Mouse (Mus musculus) hindbrain, embryonic 13.5 days (tissue): ENCODE measurements at regions not wholly inside any gene's neighbourhood (a gene's known extent, or its start where the extent isn't known, plus 50 kb on each side); places are given as distances from the start of the nearest gene placed in this dataset.
A peak's percentile ranks its signal among the peaks of the same experiment; 100 is the strongest.

Experiments used
- ATAC-seq: fragments of 200-750 bp; cut with Nextera tagmentation; 2 replicates; pipeline ENCODE4 v1.8.0; 2017; ENCODE audit warnings: moderate TSS enrichment; ENCODE audit not compliant: low FRiP score
- H3K27ac ChIP-seq: fragments of 300-500 bp; sonication (generic); 2 replicates; pipeline ENCODE4 v1.5.1; 2015; ENCODE audit warnings: inconsistent platforms, mild to moderate bottlenecking, moderate library complexity
- H3K27me3 ChIP-seq: fragments of 300-500 bp; sonication (generic); 2 replicates; pipeline ENCODE4 v1.6.1; 2015; ENCODE audit warnings: mild to moderate bottlenecking, inconsistent platforms
- H3K36me3 ChIP-seq: fragments of 300-500 bp; sonication (generic); 2 replicates; pipeline ENCODE4 v1.6.1; 2015; ENCODE audit warnings: mild to moderate bottlenecking, inconsistent platforms
- H3K4me1 ChIP-seq: fragments of 300-500 bp; sonication (generic); replicated peaks from 2 replicates; pipeline ENCODE4 v1.6.1; 2015; ENCODE audit warnings: inconsistent platforms
- H3K4me2 ChIP-seq: fragments of 300-500 bp; sonication (generic); 2 replicates; pipeline ENCODE4 v1.6.1; 2015; ENCODE audit warnings: inconsistent platforms, mild to moderate bottlenecking, moderate library complexity
- H3K4me3 ChIP-seq: fragments of 300-500 bp; sonication (generic); 2 replicates; pipeline ENCODE4 v1.5.1; 2015; ENCODE audit warnings: mild to moderate bottlenecking, inconsistent platforms
- H3K9ac ChIP-seq: fragments of 300-500 bp; sonication (generic); 2 replicates; pipeline ENCODE4 v1.6.1; 2015; ENCODE audit warnings: mild to moderate bottlenecking, inconsistent platforms
- H3K9me3 ChIP-seq: fragments of 300-500 bp; sonication (generic); 2 replicates; pipeline ENCODE4 v1.6.1; 2016; ENCODE audit warnings: inconsistent platforms
- WGBS: fragments of 180-500 bp; shearing (Covaris S2); methylation state at CpG from one replicate; pipeline ENCODE4 v1.1.7; 2015; 5-methylcytosine and 5-hydroxymethylcytosine counted together

DNA sequence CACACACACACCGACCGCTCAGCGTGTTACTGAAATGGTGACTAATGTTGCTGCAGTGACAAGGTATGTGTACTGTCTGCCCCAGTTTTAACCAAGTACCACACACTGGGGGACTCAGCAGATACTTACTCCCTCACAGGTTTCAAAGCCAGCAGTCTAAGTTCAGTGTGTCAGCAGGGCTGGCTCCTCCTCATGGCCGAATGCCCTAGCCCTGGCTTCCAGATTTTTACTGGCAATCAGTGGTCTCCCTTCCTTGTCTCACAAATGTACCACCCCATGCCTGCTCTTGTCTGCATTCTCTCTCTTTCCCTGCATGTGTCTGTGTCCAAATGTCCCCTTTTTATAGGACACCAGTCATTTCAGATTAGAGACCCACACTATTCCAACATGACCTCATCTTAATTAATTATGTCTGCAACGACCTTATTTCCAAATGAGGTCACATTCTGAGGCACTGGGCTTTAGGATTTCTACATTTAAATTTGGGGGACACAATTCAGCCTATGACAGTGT is 114.7 kb downstream of the Uri1 start:
- H3K4me2 ChIP-seq = no peak overlapping the region
- no peaks in the 10 kb centered on the region for H3K9me3 ChIP-seq
- no peak for ATAC-seq
- 82% methylated on average over 5 of the region's 5 CpGs for WGBS
- no peak overlapping the region for H3K27ac ChIP-seq
- no peaks in the 10 kb centered on the region for H3K27me3 ChIP-seq
- no peak overlapping the region for H3K9ac ChIP-seq
- peaks cover 25% of the 10 kb centered on the region for H3K4me1 ChIP-seq
- H3K36me3 ChIP-seq = no peaks in the 10 kb centered on the region
- no peak overlapping the region for H3K4me3 ChIP-seq

DNA sequence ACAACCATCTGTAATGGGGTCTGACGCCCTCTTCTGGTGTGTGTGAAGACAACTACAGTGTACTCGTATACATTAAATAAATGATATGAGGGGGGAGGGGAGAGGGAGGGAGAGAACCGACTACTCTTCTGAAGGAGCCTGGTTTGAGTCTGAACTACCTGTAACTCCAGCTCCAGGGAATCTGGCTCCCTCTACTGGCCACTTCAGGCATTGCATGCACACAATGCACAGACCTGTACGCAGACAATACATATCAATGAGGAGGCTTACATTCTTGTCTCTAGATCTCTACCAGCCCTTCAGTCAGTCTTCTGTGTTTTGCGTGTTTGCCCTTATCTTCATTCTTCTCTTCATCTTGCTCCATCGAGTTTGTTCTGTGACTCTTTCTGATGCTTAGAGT is 120.4 kb upstream of the Zfp536 start:
- no peak overlapping the region for H3K9ac ChIP-seq
- no peaks in the 10 kb centered on the region for H3K27me3 ChIP-seq
- 82% methylated on average over 6 of the region's 6 CpGs for WGBS
- H3K4me1 ChIP-seq = no peaks in the 10 kb centered on the region
- no peaks in the 10 kb centered on the region for H3K36me3 ChIP-seq
- no peak overlapping the region for H3K27ac ChIP-seq
- no peak for ATAC-seq
- H3K9me3 ChIP-seq = no peaks in the 10 kb centered on the region
- no peak overlapping the region for H3K4me3 ChIP-seq
- H3K4me2 ChIP-seq = no peak overlapping the region

DNA sequence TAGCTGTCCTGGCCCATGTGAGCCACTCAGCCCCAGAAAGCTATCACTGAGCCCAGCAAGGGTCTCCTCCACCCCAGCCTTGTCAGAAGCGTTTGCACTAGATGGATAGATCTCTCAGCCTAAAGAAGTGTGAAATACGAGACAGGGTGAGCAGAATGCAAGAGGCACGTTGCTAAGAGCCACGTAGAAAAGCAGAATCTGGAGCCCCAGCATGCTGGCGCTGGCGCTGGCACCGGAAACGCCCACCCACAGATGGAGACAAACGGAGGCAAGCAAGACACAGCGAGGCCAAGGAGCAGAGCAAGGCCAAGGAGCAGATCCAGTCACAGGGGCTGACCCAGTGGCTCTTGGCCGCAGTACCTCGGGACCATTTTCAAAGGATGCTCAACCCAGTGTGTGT is 100.9 kb upstream of the Zfp536 start:
- Histone ChIP-seq H3K4me1 (peaks cover 5% of the 10 kb centered on the region; the same call in 1 of the 2 replicates), H3K4me3 (no peak overlapping the region), H3K27me3 (no peaks in the 10 kb centered on the region), H3K36me3 (no peaks in the 10 kb centered on the region), H3K9ac (no peak overlapping the region), H3K4me2 (no peak overlapping the region), H3K9me3 (no peaks in the 10 kb centered on the region), H3K27ac (no peak overlapping the region)
- no peak for ATAC-seq
- WGBS = 60% methylated on average over 12 of the region's 12 CpGs

DNA sequence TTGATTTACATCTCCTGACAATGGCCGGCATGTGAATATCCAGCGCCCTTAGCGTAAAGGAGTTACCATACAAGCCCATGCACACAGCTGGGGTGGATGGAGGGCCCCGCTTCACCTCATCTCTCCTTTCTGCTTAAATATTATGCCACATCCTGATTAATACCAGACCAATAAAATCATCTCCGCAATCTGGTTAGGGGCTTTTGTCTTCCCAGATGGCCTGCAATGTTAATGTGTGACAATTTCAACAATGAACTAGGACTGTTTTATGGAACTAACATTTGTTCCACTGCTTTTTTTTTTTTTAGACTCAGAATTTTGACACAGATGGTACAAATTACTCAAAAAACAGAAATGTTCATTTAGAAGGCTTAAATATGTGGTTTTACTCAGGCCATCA is 97.5 kb upstream of the Zfp536 start:
- no peak overlapping the region for H3K9ac ChIP-seq
- ATAC-seq = no peak
- peaks cover 5% of the 10 kb centered on the region; the same call in 1 of the 2 replicates for H3K4me1 ChIP-seq
- no peak overlapping the region for H3K4me2 ChIP-seq
- H3K36me3 ChIP-seq = no peaks in the 10 kb centered on the region
- no peak overlapping the region for H3K27ac ChIP-seq
- H3K9me3 ChIP-seq = no peaks in the 10 kb centered on the region
- H3K4me3 ChIP-seq = no peak overlapping the region
- H3K27me3 ChIP-seq = no peaks in the 10 kb centered on the region
- 62% methylated on average over 5 of the region's 5 CpGs for WGBS

DNA sequence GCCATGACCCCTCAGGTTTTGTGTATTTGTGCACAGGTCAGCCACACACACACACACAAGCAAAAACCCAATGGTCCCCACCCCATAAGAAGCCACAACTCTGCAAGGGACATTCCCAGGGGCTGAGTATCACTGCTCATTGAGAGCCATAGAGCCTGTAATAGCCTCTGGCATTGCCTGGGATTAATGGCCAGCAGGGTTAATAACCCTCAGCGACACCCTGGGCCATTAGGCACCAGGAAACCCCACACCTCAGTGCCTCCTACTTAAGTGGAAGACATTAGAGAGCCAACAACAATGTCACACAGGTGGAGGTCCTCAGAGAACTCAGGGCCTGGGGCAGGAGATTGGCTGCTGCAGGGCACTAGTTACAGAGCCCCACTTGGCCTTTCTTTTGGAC is 93.0 kb upstream of the Zfp536 start:
- 39% methylated on average over 1 of the region's 1 CpGs for WGBS
- no peak overlapping the region for H3K27ac ChIP-seq
- no peaks in the 10 kb centered on the region for H3K27me3 ChIP-seq
- H3K9ac ChIP-seq = no peak overlapping the region
- no peaks in the 10 kb centered on the region for H3K36me3 ChIP-seq
- H3K4me2 ChIP-seq = no peak overlapping the region
- no peak overlapping the region for H3K4me3 ChIP-seq
- no peaks in the 10 kb centered on the region for H3K9me3 ChIP-seq
- ATAC-seq = no peak
- peaks cover 5% of the 10 kb centered on the region; the same call in 1 of the 2 replicates for H3K4me1 ChIP-seq

DNA sequence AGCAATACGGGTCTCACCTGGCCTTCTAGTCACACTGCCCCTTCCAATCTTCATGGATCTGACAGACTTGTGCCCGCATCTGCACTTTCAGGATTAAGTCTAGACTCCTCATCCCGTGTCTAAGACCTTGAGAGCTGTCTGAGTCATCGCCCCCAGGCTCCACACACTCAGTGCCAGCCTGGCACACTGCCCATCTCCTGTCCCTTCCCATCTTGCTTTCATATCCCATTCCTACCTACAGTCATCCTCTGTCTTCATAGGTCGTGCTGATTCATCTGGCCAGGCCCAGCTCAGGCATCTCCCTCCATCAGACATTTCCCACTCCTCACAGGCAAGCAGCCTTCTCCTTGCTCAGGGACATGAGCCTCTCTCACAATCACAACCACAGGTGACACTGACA is 78.0 kb upstream of the Zfp536 start:
- H3K4me3 ChIP-seq = no peak overlapping the region
- no peak overlapping the region for H3K27ac ChIP-seq
- no peaks in the 10 kb centered on the region for H3K9me3 ChIP-seq
- H3K36me3 ChIP-seq = no peaks in the 10 kb centered on the region
- H3K9ac ChIP-seq = no peak overlapping the region
- no peak overlapping the region for H3K4me2 ChIP-seq
- no peaks in the 10 kb centered on the region for H3K4me1 ChIP-seq
- no peak for ATAC-seq
- no peaks in the 10 kb centered on the region for H3K27me3 ChIP-seq
- WGBS = 92% methylated on average over 5 of the region's 5 CpGs

DNA sequence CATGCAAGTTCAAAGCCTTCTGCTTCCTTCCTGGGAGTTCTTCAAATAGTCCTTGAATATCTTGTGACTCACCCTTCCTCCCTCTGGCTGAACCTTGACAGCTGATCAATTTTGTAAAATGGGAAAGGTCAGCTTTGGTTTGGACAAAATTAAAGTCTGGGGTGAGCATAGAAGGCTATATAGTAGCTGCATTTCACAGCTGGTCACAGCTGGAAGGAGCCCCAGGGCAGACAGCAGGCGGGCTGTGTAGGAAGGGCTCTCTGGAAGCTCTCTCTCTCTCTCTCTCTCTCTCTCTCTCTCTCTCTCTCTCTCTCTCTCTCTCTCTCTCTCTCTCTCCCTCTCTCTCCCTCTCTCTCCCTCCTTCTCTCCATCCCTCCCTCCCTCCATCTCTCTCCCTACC is 71.8 kb upstream of the Zfp536 start:
- H3K27me3 ChIP-seq = no peaks in the 10 kb centered on the region
- ATAC-seq = no peak
- H3K27ac ChIP-seq = no peak overlapping the region
- H3K4me2 ChIP-seq = no peak overlapping the region
- no peak overlapping the region for H3K9ac ChIP-seq
- H3K36me3 ChIP-seq = no peaks in the 10 kb centered on the region
- WGBS = 38% methylated on average over 1 of the region's 1 CpGs
- peaks cover 15% of the 10 kb centered on the region for H3K4me1 ChIP-seq
- no peak overlapping the region for H3K4me3 ChIP-seq
- H3K9me3 ChIP-seq = no peaks in the 10 kb centered on the region

DNA sequence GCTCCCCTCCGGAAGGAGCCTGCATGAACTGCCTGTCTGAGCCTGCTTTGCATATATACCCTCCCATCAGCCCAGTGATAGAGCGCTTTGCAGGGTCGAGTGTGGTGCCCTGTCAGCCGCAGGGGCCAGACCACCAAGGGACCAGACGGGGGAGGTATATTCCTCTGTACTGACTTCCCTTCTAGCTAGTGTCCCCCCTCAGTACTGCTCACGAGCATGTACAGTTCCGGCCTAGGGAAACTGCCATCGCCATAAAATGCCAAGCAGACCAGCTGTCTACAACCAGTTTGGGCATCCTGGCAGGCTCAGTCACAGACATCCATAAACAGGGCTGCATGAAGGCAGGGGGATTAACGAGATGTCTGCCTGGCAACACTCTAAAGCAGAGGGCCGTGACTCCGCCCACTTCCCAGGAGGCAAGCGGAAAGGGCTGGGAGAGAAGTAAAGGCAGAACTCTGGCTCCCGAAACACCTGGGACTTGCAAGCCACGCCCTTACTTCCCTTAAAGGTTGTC is 68.6 kb upstream of the Zfp536 start:
- 3% methylated on average over 14 of the region's 14 CpGs for WGBS

DNA sequence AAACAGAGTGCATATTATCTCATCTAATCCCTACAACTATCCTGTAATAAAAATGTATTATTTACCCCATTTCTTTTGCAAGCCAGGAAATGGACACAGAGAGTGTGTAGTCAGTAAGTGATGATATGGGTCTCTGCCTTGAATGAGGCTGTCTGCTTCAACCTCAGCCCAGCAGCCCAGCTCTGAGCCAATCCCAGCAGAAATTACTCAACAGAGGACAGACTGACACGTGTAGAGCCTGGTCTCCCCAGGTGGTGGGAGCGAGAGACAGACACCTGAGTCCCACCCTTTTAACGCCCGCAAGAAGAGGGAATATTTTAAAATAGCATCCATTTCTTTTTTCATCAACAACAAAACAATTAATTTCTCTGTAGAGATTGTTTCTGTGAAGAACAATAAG is 68.1 kb upstream of the Zfp536 start:
- peak overlapping the region; percentile 54 for H3K4me2 ChIP-seq
- peaks cover 15% of the 10 kb centered on the region for H3K4me1 ChIP-seq
- no peaks in the 10 kb centered on the region for H3K9me3 ChIP-seq
- H3K9ac ChIP-seq = peak overlapping the region; percentile 61; the same call in 1 of the 2 replicates
- no peaks in the 10 kb centered on the region for H3K36me3 ChIP-seq
- 23% methylated on average over 4 of the region's 4 CpGs for WGBS
- peak overlapping the region; percentile 28 for H3K4me3 ChIP-seq
- ATAC-seq = no peak
- H3K27me3 ChIP-seq = no peaks in the 10 kb centered on the region
- peak overlapping the region; percentile 79 for H3K27ac ChIP-seq

More for the DNA sequence above, 68.6 kb upstream of the Zfp536 start:
- H3K4me2 ChIP-seq = peak overlapping the region; percentile 54
- H3K9ac ChIP-seq = peak overlapping the region; percentile 61
- ATAC-seq = peak; percentile 79
- no peaks in the 10 kb centered on the region for H3K27me3 ChIP-seq
- H3K4me1 ChIP-seq = peaks cover 15% of the 10 kb centered on the region
- H3K4me3 ChIP-seq = peak overlapping the region; percentile 28
- no peaks in the 10 kb centered on the region for H3K9me3 ChIP-seq
- no peaks in the 10 kb centered on the region for H3K36me3 ChIP-seq
- H3K27ac ChIP-seq = peak overlapping the region; percentile 79

DNA sequence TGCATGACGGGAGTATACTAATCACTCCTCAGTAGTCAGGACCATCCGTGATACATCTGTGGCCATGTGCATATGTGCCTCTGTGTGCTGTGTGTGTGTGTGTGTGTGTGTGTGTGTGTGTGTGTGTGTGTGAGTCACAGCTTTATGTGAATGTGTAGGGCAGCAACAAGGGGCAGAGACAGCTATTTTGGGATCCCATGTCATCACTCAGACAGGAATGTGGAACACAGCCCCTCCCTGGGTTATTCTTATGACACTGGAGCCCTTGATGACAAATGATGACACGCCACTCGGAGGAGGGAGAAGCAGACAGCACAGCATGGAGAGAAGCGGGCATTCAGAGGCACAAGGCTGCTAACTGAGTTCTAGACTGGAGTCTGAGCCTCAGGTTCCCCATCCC is 64.4 kb upstream of the Zfp536 start:
- ATAC-seq = no peak

DNA sequence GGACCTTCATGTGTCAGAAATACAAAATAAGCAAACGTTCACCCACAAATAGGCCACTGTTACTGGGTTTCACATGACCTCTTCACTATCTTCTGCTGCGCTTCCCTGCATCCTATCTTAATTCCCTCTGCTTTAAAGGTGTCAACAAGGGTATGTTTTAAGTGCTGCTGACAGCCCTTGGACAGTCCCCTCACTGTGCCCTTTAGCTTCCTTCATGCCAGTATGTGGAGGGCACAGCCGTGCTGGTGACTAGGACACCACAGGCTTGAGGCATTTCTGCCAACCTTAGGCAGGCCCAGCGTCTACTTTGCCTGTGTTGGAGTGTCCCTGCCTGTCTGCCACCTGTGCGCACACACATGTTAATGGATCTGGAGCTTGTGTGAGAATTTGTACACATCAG is 63.9 kb upstream of the Zfp536 start:
- Histone ChIP-seq H3K27ac (no peak overlapping the region), H3K9me3 (no peaks in the 10 kb centered on the region), H3K4me3 (no peak overlapping the region), H3K9ac (no peak overlapping the region), H3K27me3 (no peaks in the 10 kb centered on the region), H3K4me1 (peaks cover 19% of the 10 kb centered on the region), H3K4me2 (no peak overlapping the region), H3K36me3 (no peaks in the 10 kb centered on the region)
- ATAC-seq = no peak
- 88% methylated on average over 5 of the region's 5 CpGs for whole genome bisulfite sequencing

More for the DNA sequence above, 64.4 kb upstream of the Zfp536 start:
- no peak overlapping the region for H3K9ac ChIP-seq
- H3K27ac ChIP-seq = no peak overlapping the region
- H3K4me1 ChIP-seq = peaks cover 21% of the 10 kb centered on the region
- WGBS = 77% methylated on average over 5 of the region's 5 CpGs
- no peaks in the 10 kb centered on the region for H3K36me3 ChIP-seq
- H3K27me3 ChIP-seq = no peaks in the 10 kb centered on the region
- H3K9me3 ChIP-seq = no peaks in the 10 kb centered on the region
- H3K4me2 ChIP-seq = no peak overlapping the region
- H3K4me3 ChIP-seq = no peak overlapping the region

DNA sequence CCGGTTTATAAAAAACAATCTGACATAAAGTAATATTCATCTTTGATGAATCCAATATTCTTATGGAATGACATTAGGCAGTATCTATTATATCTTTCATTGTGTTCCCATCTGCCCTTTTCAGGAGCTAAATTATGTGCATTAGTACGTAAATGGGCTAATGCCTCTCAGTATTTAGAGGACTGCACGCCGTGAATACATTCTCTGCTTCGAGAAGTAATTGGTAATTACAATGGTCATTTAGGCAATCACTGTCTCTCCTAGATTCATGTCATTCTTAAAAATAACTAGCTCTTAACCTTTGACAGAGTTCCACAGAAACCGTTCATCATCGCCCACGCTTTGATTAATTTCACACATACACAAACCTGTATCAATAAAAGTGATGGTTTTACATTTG is 60.0 kb upstream of the Zfp536 start:
- Histone ChIP-seq H3K4me1 (peaks cover 14% of the 10 kb centered on the region), H3K27me3 (0 out of 2 replicates have a peak, but pooled peaks cover 4% of the 10 kb centered on the region), H3K36me3 (no peaks in the 10 kb centered on the region), H3K4me2 (no peak overlapping the region), H3K4me3 (no peak overlapping the region), H3K9ac (no peak overlapping the region), H3K9me3 (no peaks in the 10 kb centered on the region), H3K27ac (no peak overlapping the region)
- 43% methylated on average over 8 of the region's 8 CpGs for WGBS
- no peak for ATAC-seq

DNA sequence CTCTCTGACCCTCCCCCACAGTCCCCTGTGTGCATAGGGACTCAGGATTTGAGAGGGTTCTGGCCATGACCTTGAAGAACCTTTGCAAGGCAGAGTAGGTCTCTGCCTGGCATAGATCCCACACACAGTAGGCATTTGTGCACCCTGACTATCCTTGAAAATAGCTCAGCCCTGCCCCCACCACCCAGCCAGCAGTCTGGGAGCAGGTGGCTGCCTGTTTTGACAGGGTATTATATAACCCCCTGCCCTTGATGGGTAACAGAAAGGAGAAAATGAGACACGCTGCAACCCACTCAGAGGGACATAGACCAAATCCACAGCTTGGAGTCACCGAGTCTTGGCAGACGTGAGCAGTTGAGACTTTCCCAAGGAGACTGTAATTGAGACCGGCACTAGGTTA is 58.9 kb upstream of the Zfp536 start:
- ATAC-seq = peak; percentile 57; the same call in 1 of the 2 replicates
- 49% methylated on average over 4 of the region's 4 CpGs for WGBS
- Histone ChIP-seq H3K4me3 (no peak overlapping the region), H3K4me1 (peaks cover 14% of the 10 kb centered on the region), H3K27me3 (0 out of 2 replicates have a peak, but pooled peaks cover 4% of the 10 kb centered on the region), H3K9me3 (no peaks in the 10 kb centered on the region), H3K36me3 (no peaks in the 10 kb centered on the region), H3K4me2 (no peak overlapping the region), H3K27ac (no peak overlapping the region), H3K9ac (no peak overlapping the region)
